Mouse (Mus musculus) forebrain, postnatal 0 days (tissue): ENCODE results near the gene Bhlha15. TPM values are rescaled to one million over a fixed set of nuclear protein-coding genes. Genes with fewer than 3 reads are reported as not detected.

Experiments
- ATAC-seq: fragments of 200-750 bp; cut with Nextera tagmentation; 2 replicates; pipeline ENCODE4 v1.8.0; 2017; ENCODE audit warnings: mild to moderate bottlenecking, moderate library complexity
- DNase-seq: peaks from one replicate; pipeline ENCODE4 v3.0.0-alpha.2; 2015
- H3K27ac ChIP-seq: fragments of 300-500 bp; sonication (generic); 2 replicates; pipeline ENCODE4 v1.5.1; 2014; ENCODE audit warnings: low read depth, mild to moderate bottlenecking, antibody characterized with exemption, low read length, moderate library complexity, mixed read lengths
- H3K27me3 ChIP-seq: fragments of 300-500 bp; sonication (generic); 2 replicates; pipeline ENCODE4 v1.6.1; 2014; ENCODE audit warnings: mild to moderate bottlenecking, low read length, mixed read lengths; ENCODE audit not compliant: insufficient read depth
- H3K36me3 ChIP-seq: fragments of 300-500 bp; sonication (generic); 2 replicates; pipeline ENCODE4 v1.6.1; 2014; ENCODE audit warnings: mild to moderate bottlenecking, moderate library complexity; ENCODE audit not compliant: insufficient read depth
- H3K4me1 ChIP-seq: fragments of 300-500 bp; sonication (generic); 2 replicates; pipeline ENCODE4 v1.6.1; 2014; ENCODE audit warnings: antibody characterized with exemption; ENCODE audit not compliant: insufficient read depth
- H3K4me2 ChIP-seq: fragments of 300-500 bp; sonication (generic); 2 replicates; pipeline ENCODE4 v1.6.1; 2014; ENCODE audit warnings: low read depth, mild to moderate bottlenecking, moderate library complexity
- H3K4me3 ChIP-seq: fragments of 300-500 bp; sonication (generic); 2 replicates; pipeline ENCODE4 v1.5.1; 2014; ENCODE audit warnings: low read depth, low read length, mixed read lengths
- H3K9ac ChIP-seq: fragments of 300-500 bp; sonication (generic); 2 replicates; pipeline ENCODE4 v1.6.1; 2014; ENCODE audit warnings: mild to moderate bottlenecking
- H3K9me3 ChIP-seq: fragments of 300-500 bp; sonication (generic); 2 replicates; pipeline ENCODE4 v1.6.1; 2016; ENCODE audit warnings: low read length
- CTCF ChIP-seq: sonication (generic); IDR thresholded peaks from 2 replicates; pipeline ENCODE4 v1.5.1; 2016; ENCODE audit warnings: antibody characterized with exemption, control low read depth, low read depth
- WGBS: fragments of 180-500 bp; shearing (Covaris S2); extraction: QIAGEN DNeasy Blood & Tissue Kit; methylation state at CpG from one replicate; pipeline ENCODE4 v1.1.7; 2014; 5-methylcytosine and 5-hydroxymethylcytosine counted together
- polyA plus RNA-seq: library from polyadenylated mRNA; unstranded; fragments of >200 nt; fragmentation: Nextera tagmentation; extraction: Ambion mirVana; gene quantifications from 2 replicates; pipeline ENCODE4 v1.2.1, GENCODE M21; 2015
- total RNA-seq: library from RNA; depleted of rRNA; stranded (reverse); fragments of >200 nt; gene quantifications from 2 replicates; pipeline ENCODE4 v1.2.3, GENCODE M21; 2014; rRNA removed

The Bhlha15 gene
- total and polyA plus RNA-seq, 2 experiments from 2014 or later: not detected

GRCm38 (mm10) chr5:144226220-144226619, 36.1 kb downstream of the Bhlha15 start:
- H3K4me1 ChIP-seq: peaks cover 3% of the 10 kb centered on the region; the same call in 1 of the 2 replicates
- ATAC-seq (no peak), DNase-seq (no peak)
- no peaks in the 10 kb centered on the region for H3K36me3 ChIP-seq
- WGBS: 34% methylated on average over 11 of the region's 11 CpGs
- no peak overlapping the region for H3K9ac ChIP-seq
- H3K4me2 ChIP-seq: no peak overlapping the region
- H3K27ac ChIP-seq: no peak overlapping the region
- H3K4me3 ChIP-seq: no peak overlapping the region
- H3K9me3 ChIP-seq: no peaks in the 10 kb centered on the region
- H3K27me3 ChIP-seq: no peaks in the 10 kb centered on the region
- no peak for TF ChIP-seq CTCF

DNA sequence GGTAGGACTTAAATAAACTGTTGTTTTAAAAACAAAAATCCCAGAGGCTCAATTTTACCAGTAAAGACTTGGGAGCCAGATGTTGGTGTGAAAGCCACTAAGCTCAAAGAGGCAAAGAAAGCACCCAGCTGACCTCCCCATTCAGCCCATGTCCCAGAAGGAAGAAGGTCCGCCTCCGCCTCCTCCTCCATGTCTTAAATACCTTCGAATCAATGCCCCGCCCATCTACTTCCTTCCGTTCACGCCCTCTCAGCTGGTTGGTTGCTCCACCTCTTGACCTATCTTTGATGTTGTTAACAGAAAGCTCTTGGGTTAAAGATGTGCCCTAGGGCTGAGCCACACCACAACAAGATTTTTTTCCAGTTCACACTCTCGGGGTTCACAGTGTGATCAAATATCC, 40.1 kb downstream of the Bhlha15 start:
- ATAC-seq (no peak), DNase-seq (no peak)
- WGBS: 90% methylated on average over 7 of the region's 7 CpGs
- Histone ChIP-seq H3K9ac (no peak overlapping the region), H3K27ac (no peak overlapping the region), H3K4me2 (no peak overlapping the region), H3K4me1 (no peaks in the 10 kb centered on the region), H3K27me3 (no peaks in the 10 kb centered on the region), H3K9me3 (no peaks in the 10 kb centered on the region), H3K36me3 (no peaks in the 10 kb centered on the region), H3K4me3 (no peak overlapping the region)
- no peak for TF ChIP-seq CTCF

DNA sequence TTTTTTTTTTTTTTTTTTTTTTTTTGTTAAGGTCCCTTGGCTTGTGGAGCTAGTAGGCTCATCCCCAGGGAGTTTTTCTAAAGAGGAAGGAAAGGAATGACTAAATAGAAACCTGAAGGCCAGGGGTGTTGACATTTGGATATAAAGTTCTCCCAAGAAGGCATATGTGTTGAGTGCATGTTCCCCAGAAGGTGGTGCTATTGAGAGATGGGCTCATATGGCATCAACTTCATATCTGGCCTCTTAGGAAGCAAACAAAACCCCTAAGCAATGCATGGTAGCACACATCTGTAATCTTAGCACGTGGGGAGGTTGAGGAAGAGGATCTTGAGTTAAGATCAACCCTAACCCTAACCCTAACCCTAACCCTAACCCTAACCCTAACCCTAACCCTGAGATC, 41.3 kb downstream of the Bhlha15 start:
- WGBS: 56% methylated on average over 1 of the region's 1 CpGs
- Histone ChIP-seq H3K36me3 (no peaks in the 10 kb centered on the region), H3K27ac (no peak overlapping the region), H3K4me3 (no peak overlapping the region), H3K4me1 (no peaks in the 10 kb centered on the region), H3K4me2 (no peak overlapping the region), H3K27me3 (no peaks in the 10 kb centered on the region), H3K9ac (no peak overlapping the region), H3K9me3 (no peaks in the 10 kb centered on the region)
- ATAC-seq (no peak), DNase-seq (no peak)
- TF ChIP-seq CTCF: peak; percentile 41

- no peaks in the 10 kb centered on the region for H3K27me3 ChIP-seq
- no peak overlapping the region for H3K4me3 ChIP-seq
- H3K9me3 ChIP-seq: no peaks in the 10 kb centered on the region
- H3K27ac ChIP-seq: no peak overlapping the region
- WGBS: 89% methylated on average over 5 of the region's 5 CpGs
- ATAC-seq: no peak
- H3K36me3 ChIP-seq: no peaks in the 10 kb centered on the region
- no peak overlapping the region for H3K4me2 ChIP-seq
- H3K9ac ChIP-seq: no peak overlapping the region
- no peak for TF ChIP-seq CTCF
- no peaks in the 10 kb centered on the region for H3K4me1 ChIP-seq
- DNase-seq: no peak
These were observed 42.4 kb downstream of the Bhlha15 start for GRCm38 (mm10) chr5:144232531-144232930.

- TF ChIP-seq CTCF: no peak
- no peak overlapping the region for H3K9ac ChIP-seq
- no peak overlapping the region for H3K27ac ChIP-seq
- no peaks in the 10 kb centered on the region for H3K4me1 ChIP-seq
- ATAC-seq: no peak
- no peaks in the 10 kb centered on the region for H3K9me3 ChIP-seq
- no peaks in the 10 kb centered on the region for H3K36me3 ChIP-seq
- 74% methylated on average over 6 of the region's 6 CpGs for WGBS
- no peak for DNase-seq
- no peak overlapping the region for H3K4me3 ChIP-seq
- H3K27me3 ChIP-seq: no peaks in the 10 kb centered on the region
- H3K4me2 ChIP-seq: no peak overlapping the region
These were observed 44.1 kb downstream of the Bhlha15 start for GRCm38 (mm10) chr5:144234222-144234621.

- DNase-seq: no peak
- 60% methylated on average over 7 of the region's 7 CpGs for whole genome bisulfite sequencing
These were observed 44.6 kb downstream of the Bhlha15 start for GRCm38 (mm10) chr5:144234714-144235113.

DNA sequence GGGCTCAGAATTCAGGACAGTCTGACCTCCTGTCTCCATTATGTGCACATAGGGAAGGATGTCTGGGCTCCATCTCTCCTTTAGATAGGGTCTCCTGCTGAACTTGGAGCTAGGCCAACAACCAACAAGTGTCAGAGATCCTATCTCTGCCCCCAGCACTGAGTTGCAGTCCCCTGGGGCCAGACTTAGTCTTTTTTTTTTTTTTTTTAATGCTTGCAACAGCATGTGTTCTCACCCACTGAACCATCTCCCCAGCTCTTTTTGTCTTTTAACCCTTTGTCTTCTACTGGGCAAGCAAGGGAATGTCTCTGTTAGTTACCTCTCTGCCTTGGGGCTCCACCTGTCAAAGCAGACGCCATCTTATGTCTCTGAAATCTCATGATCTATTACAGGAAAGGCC, 48.9 kb downstream of the Bhlha15 start:
- ATAC-seq: no peak
- Histone ChIP-seq H3K4me3 (no peak overlapping the region), H3K4me1 (no peaks in the 10 kb centered on the region), H3K27ac (no peak overlapping the region), H3K9me3 (no peaks in the 10 kb centered on the region), H3K27me3 (no peaks in the 10 kb centered on the region), H3K36me3 (no peaks in the 10 kb centered on the region), H3K9ac (no peak overlapping the region), H3K4me2 (no peak overlapping the region)
- TF ChIP-seq CTCF: no peak
- no peak for DNase-seq
- WGBS: 78% methylated on average over 1 of the region's 1 CpGs

More at GRCm38 (mm10) chr5:144234714-144235113, 44.6 kb downstream of the Bhlha15 start:
- Histone ChIP-seq H3K27me3 (no peaks in the 10 kb centered on the region), H3K9ac (no peak overlapping the region), H3K27ac (no peak overlapping the region), H3K4me2 (no peak overlapping the region), H3K4me3 (no peak overlapping the region), H3K36me3 (no peaks in the 10 kb centered on the region), H3K4me1 (no peaks in the 10 kb centered on the region), H3K9me3 (no peaks in the 10 kb centered on the region)
- ATAC-seq: no peak
- no peak for TF ChIP-seq CTCF

Other genes starting within 250 kb of the Bhlha15 start
- 75.7 and 80.4 TPM in 2 replicates for gene Ccz1, start 175.4 kb upstream of the Bhlha15 start, total RNA-seq
- 80.5 and 83.8 TPM in 2 replicates for gene Ccz1, start 175.4 kb upstream of the Bhlha15 start, polyA plus RNA-seq
- gene Ocm, start 163.6 kb upstream of the Bhlha15 start, total RNA-seq: not detected in 2 replicates
- 0.98 TPM in 1 of 2 replicates, not detected in the other for gene Ocm, start 163.6 kb upstream of the Bhlha15 start, polyA plus RNA-seq
- 56.2 and 63.9 TPM in 2 replicates for gene Lmtk2, start 89.8 kb upstream of the Bhlha15 start, total RNA-seq
- 6.1 and 7.4 TPM in 2 replicates for gene Lmtk2, start 89.8 kb upstream of the Bhlha15 start, polyA plus RNA-seq
- gene Tecpr1, start 33.3 kb downstream of the Bhlha15 start, total RNA-seq: 55.9 and 57.7 TPM in 2 replicates
- 25.5 and 32.7 TPM in 2 replicates for gene Tecpr1, start 33.3 kb downstream of the Bhlha15 start, polyA plus RNA-seq
- 17.6 and 26.5 TPM in 2 replicates for gene Bri3, start 54.2 kb downstream of the Bhlha15 start, total RNA-seq
- 138 and 151 TPM in 2 replicates for gene Bri3, start 54.2 kb downstream of the Bhlha15 start, polyA plus RNA-seq
- 0.10 and 0.23 TPM in 2 replicates for gene Baiap2l1, start 167.8 kb downstream of the Bhlha15 start, total RNA-seq
- 0.72 and 0.93 TPM in 2 replicates for gene Baiap2l1, start 167.8 kb downstream of the Bhlha15 start, polyA plus RNA-seq